Mouse (Mus musculus): ENCODE measurements around the gene Olfr686. TPM values are rescaled to one million over a fixed set of nuclear protein-coding genes. Genes with fewer than 3 reads are reported as not detected.
A peak's percentile ranks its signal among the peaks of the same experiment; 100 is the strongest.

Gene Olfr686
- not detected for total RNA-seq (2022)

DNA sequence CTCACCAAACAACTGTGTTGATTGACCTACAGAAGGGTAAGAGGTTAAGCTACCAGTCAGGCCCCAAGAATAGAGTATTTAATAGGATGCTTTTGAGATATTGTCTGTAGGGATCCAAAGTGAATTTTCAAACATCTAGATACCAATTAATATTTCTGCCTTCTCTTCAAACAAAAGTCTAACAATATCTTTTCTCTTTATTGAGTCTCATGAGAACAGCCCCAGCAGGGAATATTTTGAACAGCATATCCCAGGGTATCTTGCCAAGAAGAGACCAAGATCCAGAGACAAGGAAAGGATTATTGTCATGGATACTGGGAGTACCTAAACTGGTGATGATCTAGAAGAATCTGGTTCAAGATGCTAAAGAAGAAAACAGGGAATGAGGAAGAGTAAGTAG, at the start of gene Olfr686:
Gene Olfr686, minus strand, starts transcription at position 101 of the 400 bp plus-strand sequence.
- DNase-seq (ENCODE audit: low spot score in 2 of 2), result no peak

DNA sequence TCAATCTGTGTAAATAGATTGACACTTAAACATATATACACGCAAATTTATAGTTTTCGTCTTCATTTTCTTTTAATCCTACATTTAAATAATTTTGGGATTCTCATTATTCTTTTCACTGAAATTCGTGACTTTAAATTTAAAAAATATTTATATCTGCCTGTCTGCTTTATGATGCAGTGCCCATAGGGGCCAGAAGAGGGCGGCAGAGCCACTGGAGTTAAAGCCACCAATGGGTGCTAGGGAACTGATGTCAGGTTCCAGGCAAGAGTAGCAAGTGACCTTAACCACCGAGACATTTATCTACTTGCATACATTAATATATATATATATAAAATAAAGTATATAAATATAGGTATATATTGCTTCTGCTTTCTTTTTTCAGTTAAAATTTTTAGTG, 49.4 kb upstream of the Olfr686 start:
- DNase-seq (ENCODE audit: low spot score in 2 of 2), result no peak

DNA sequence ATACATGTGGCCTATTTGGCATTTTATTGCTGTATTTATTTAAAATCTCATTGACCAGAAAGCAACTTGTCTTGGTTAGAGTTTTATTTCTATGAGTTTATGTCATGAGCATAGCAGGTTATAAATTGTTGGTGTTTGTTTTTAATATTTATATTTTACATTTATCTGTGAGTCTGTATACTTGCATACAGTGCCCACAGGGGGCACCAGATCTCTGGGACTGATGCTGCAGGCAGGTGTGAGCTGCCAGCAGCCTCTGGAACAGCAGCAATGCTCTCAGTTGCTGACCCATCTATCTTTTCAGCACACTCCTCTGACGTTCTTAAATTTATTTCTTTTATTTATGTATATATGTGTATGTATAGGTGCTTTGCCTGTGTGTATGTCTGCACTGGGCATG, 40.9 kb upstream of the Olfr686 start:
- no peak for DNase-seq (ENCODE audit: low spot score in 2 of 2)

- no peak for DNase-seq (ENCODE audit: low spot score in 2 of 2)
Observed at GRCm38 (mm10) chr7:105247671-105248070, 40.4 kb upstream of the Olfr686 start.

DNA sequence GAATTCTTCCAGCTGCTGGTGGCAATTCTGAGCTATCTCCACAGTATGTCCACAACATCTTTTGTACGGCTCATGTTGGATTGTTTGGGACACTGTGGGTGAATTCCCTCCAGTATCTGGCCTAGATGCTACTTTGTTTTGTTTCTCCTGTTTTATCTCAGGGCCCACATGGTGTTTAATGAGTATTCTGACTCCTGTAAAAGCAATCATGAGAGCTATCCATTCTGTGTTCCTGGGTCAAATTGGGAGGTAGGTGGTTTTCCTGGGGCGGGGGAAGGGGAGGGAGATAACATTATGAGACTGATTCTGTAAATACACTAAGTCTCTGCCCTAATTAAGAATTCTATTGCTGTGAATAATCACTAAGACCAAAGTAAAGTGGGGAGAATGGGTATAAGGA, 22.1 kb upstream of the Olfr686 start:
- no peak for DNase-seq (ENCODE audit: low spot score in 2 of 2)

DNA sequence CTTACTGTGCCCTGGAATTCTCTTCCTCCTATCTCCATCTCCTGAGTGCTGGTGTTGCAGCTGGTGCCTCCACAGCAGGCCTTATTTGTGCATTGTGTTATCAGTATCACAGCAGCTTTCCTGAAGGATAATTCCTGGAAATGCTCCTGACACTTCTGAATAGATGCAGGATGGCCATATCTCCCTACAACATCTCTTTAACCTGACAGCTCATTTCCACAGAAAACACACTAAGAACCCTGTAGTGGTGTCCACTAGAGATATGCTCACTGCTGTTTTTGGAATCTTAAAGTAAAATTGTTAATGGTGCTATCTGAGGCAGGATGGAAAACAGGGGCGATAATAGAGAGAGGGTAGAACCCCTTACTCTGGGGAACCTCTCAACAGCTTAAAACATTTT, 20.9 kb upstream of the Olfr686 start:
- DNase-seq (ENCODE audit: low spot score in 2 of 2), result no peak

GRCm38 (mm10) chr7:105226703-105227102, 19.4 kb upstream of the Olfr686 start:
- DNase-seq (ENCODE audit: low spot score in 2 of 2), result no peak

DNA sequence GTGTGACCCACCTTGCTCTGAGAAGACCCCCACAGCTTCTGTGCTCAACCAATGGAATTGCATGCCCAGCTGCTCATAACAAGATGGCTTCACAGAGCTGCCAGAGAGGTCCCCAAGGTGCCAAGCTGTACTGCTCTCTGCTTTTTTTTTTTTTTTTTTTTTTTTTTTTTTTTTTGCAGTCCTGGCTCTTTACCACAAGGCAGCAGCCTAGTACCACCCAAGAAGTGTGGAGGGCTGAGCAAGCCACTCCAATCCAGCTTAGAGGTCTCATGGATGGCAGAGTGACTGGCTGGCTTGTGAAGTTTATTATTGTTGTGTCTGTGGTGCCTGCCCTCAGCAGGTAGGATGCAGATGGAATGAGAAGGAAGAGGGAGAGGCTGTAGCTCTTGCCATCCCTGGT, 18.8 kb upstream of the Olfr686 start:
- no peak for DNase-seq (ENCODE audit: low spot score in 2 of 2)

- DNase-seq (ENCODE audit: low spot score in 2 of 2), result no peak
Observed at GRCm38 (mm10) chr7:105218281-105218680, 11.0 kb upstream of the Olfr686 start.

DNA sequence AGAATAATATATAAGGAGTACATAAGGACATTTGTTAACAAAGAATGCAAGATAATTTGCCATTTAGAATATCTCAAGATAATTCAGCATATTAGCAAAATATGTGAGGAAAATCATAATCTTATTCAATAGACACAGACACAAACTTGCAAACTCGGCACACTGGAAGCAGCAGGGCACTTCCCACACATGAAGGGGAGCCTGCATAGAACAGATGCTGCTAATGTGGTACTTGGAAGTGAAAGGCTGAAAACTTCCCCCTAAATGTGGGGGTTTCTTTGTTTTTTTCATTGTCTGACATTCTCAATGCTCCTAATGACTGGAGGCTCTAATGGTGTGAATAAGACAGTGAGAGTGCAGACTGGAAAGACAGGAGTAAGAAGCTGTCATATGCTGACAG, 7.5 kb upstream of the Olfr686 start:
- peak; percentile 37 to 43 for DNase-seq (ENCODE audit: low spot score in 2 of 2)

GRCm38 (mm10) chr7:105185912-105186311, 21.4 kb downstream of the Olfr686 start, which contains the start of gene Olfr685:
Gene Olfr685, minus strand, starts transcription at chr7:105186012.
- DNase-seq (ENCODE audit: low spot score in 2 of 2), result no peak

GRCm38 (mm10) chr7:105170773-105171172, 36.5 kb downstream of the Olfr686 start:
- DNase-seq (ENCODE audit: low spot score in 2 of 2), result peak; percentile 9 to 11

DNA sequence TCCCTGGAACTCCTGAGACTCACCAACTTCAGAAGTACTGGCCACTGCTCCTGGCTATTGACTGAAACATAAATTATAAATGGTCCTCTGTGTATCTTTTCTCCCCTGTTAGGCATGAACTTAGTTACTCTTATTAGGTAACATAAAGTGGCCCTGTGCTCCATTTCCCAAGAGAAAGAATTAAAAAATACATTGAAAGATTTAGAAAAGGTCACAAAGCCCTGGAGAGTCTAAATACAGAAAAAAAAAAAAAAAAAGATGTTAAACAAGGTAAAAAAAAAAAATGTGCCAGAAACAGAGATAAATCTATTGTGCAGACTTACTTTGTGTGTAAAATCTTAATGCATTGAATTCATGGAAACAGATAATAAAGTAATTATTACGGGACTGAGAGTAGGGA, 43.7 kb downstream of the Olfr686 start, which contains the start of gene Olfr684:
Gene Olfr684, minus strand, starts transcription at position 101 of the 400 bp plus-strand sequence.
- no peak for DNase-seq (ENCODE audit: low spot score in 2 of 2)

Other genes starting within 250 kb of the Olfr686 start
- gene Olfr670, start 244.9 kb downstream of the Olfr686 start, total RNA-seq (2022), result not detected
- not detected for gene Olfr671, start 228.4 kb downstream of the Olfr686 start, total RNA-seq (2022)
- gene Olfr672, start 205.5 kb downstream of the Olfr686 start, total RNA-seq (2022), result not detected
- not detected for gene Olfr675, start 179.0 kb downstream of the Olfr686 start, total RNA-seq (2022)
- not detected for gene Olfr676, start 174.8 kb downstream of the Olfr686 start, total RNA-seq (2022)
- not detected for gene Olfr677, start 156.1 kb downstream of the Olfr686 start, total RNA-seq (2022)
- not detected for gene Olfr678, start 143.0 kb downstream of the Olfr686 start, total RNA-seq (2022)
- gene Olfr679, start 126.3 kb downstream of the Olfr686 start, total RNA-seq (2022), result not detected
- not detected for gene Olfr680-ps1, start 114.7 kb downstream of the Olfr686 start, total RNA-seq (2022)
- gene Olfr681, start 90.6 kb downstream of the Olfr686 start, total RNA-seq (2022), result not detected
- gene Olfr683, start 60.5 kb downstream of the Olfr686 start, total RNA-seq (2022), result not detected
- not detected for gene Olfr684, start 43.8 kb downstream of the Olfr686 start, total RNA-seq (2022)
- gene Olfr685, start 21.5 kb downstream of the Olfr686 start, total RNA-seq (2022), result not detected
- gene Olfr688, start 80.6 kb upstream of the Olfr686 start, total RNA-seq (2022), result not detected
- not detected for gene Olfr689, start 103.7 kb upstream of the Olfr686 start, total RNA-seq (2022)
- 1 to 10 TPM in 1 of 4 experiments, under 1 TPM in 3; 0.39 to 2.0 (median 0.68) TPM for gene Olfr690, start 126.6 kb upstream of the Olfr686 start, total RNA-seq (2022)
- gene Olfr691, start 134.8 kb upstream of the Olfr686 start, total RNA-seq (2022), result 1 to 10 TPM in 1 of 4 experiments, under 1 TPM in 3; 0.31 to 1.0 (median 0.62) TPM
- gene Olfr692, start 160.7 kb upstream of the Olfr686 start, total RNA-seq (2022), result not detected
- not detected for gene Gm5901, start 167.6 kb upstream of the Olfr686 start, total RNA-seq (2022)
- gene Fam160a2, start 192.6 kb upstream of the Olfr686 start, total RNA-seq (2022), result 10 to 100 TPM; 53.0 to 63.3 (median 60.1) TPM
- gene Cnga4, start 197.1 kb upstream of the Olfr686 start, total RNA-seq (2022), result 1 to 10 TPM in 1 of 4 experiments, under 1 TPM in 3; 0.54 to 1.1 (median 0.76) TPM
- 10 to 100 TPM in 1 of 4 experiments, 1 to 10 TPM in 3; 8.6 to 10.8 (median 9.4) TPM for gene Cckbr, start 218.2 kb upstream of the Olfr686 start, total RNA-seq (2022)